ENCODE assay signal across 17 mouse cellular contexts in the genomic region with DNA sequence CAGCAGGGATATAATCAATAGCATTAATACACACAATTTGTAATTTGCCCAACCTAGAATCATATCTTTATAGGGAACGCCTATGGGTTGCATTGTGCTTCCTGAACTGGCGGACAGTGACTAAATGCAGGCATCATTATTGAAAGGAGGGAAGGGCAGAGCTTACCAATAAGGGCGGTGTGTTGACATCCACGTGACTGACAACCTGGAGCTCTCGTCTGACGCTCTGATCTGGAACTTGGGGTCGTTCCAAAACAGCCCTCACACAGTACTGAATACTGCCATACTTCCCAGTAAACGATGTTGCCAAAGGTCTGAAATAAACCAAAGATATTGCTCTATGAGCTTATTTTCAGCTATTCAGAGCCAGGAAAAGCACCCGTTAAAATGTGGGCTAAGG.
"Had no signal": no experiment of that assay in that cellular context is flagged by ENCODE, and none has a peak within 500 bp of the region (broad histone marks: within the 10 kb centered on the region; RNA-seq: fewer than 3 reads in every experiment).

No protein-coding gene starts in this region.

- H3K4me3 ChIP-seq: limb, embryonic 12.5 days; liver, embryonic 13.5 days; lung, embryonic 15.5 days; megakaryocyte, embryonic 14.5 days; midbrain, embryonic 15.5 days; stomach, embryonic 15.5 days had no signal

- H3K4me2 ChIP-seq: limb, embryonic 12.5 days; liver, embryonic 13.5 days; lung, embryonic 15.5 days; midbrain, embryonic 11.5 days; midbrain, embryonic 15.5 days; stomach, embryonic 15.5 days had no signal

- H3K27ac ChIP-seq: limb, embryonic 12.5 days; liver, embryonic 13.5 days; lung, embryonic 15.5 days; macrophage; midbrain, embryonic 15.5 days; stomach, embryonic 15.5 days had no signal

- H3K9me3 ChIP-seq: limb, embryonic 12.5 days; liver, embryonic 13.5 days; lung, embryonic 15.5 days; midbrain, embryonic 15.5 days; stomach, embryonic 15.5 days had no signal

- H3K27me3 ChIP-seq: limb, embryonic 12.5 days; liver, embryonic 13.5 days; lung, embryonic 15.5 days; midbrain, embryonic 15.5 days; stomach, embryonic 15.5 days had no signal

- DNase-seq: kidney, adult 11 months; kidney, postnatal 10 days; kidney, postnatal 4 days; liver; liver, embryonic 13.5 days; liver, postnatal 0 days; lung, postnatal 14 days; retina, postnatal 1 day; thymus, adult 2 months; thymus, postnatal 36 days had no signal

- ATAC-seq: liver, postnatal 0 days; midbrain, embryonic 15.5 days had no signal

- H3K9ac ChIP-seq: limb, embryonic 12.5 days; liver, embryonic 13.5 days; liver, postnatal 0 days; lung, embryonic 15.5 days; midbrain, embryonic 15.5 days; stomach, embryonic 15.5 days had no signal
